Mouse (Mus musculus): ENCODE measurements at regions not wholly inside any gene's neighbourhood (a gene's known extent, or its start where the extent isn't known, plus 50 kb on each side); places are given as distances from the start of the nearest gene placed in this dataset.

- no peak for DNase-seq (ENCODE audit: low spot score)
Observed at GRCm38 (mm10) chr12:52400099-52400498, 103.7 kb upstream of the Arhgap5 start.

- DNase-seq (ENCODE audit: low spot score), result no peak
Observed at GRCm38 (mm10) chr12:52402711-52403110, 101.1 kb upstream of the Arhgap5 start.

GRCm38 (mm10) chr12:52406386-52406785 is 97.4 kb upstream of the Arhgap5 start:
- DNase-seq (ENCODE audit: low spot score), result no peak

- DNase-seq (ENCODE audit: low spot score), result no peak
Observed at GRCm38 (mm10) chr12:52408307-52408895, 95.4 kb upstream of the Arhgap5 start.

- no peak for DNase-seq (ENCODE audit: low spot score)
Observed at GRCm38 (mm10) chr12:52409221-52409620, 94.6 kb upstream of the Arhgap5 start.

GRCm38 (mm10) chr12:52412172-52412571 is 91.6 kb upstream of the Arhgap5 start:
- DNase-seq (ENCODE audit: low spot score), result no peak

- DNase-seq (ENCODE audit: low spot score), result no peak
Observed at GRCm38 (mm10) chr12:52413046-52413473, 90.7 kb upstream of the Arhgap5 start.

GRCm38 (mm10) chr12:52422729-52423128 is 81.0 kb upstream of the Arhgap5 start:
- no peak for DNase-seq (ENCODE audit: low spot score)

- DNase-seq (ENCODE audit: low spot score), result no peak
Observed at GRCm38 (mm10) chr12:52424336-52425034, 79.3 kb upstream of the Arhgap5 start.

- DNase-seq (ENCODE audit: low spot score), result no peak
Observed at GRCm38 (mm10) chr12:52429935-52430334, 73.8 kb upstream of the Arhgap5 start.

GRCm38 (mm10) chr12:52431933-52432332 is 71.8 kb upstream of the Arhgap5 start:
- no peak for DNase-seq (ENCODE audit: low spot score)

GRCm38 (mm10) chr12:52434021-52434420 is 69.8 kb upstream of the Arhgap5 start:
- peak; percentile 60 for DNase-seq (ENCODE audit: low spot score)

- no peak for DNase-seq (ENCODE audit: low spot score)
Observed at GRCm38 (mm10) chr12:52435321-52435720, 68.5 kb upstream of the Arhgap5 start.

GRCm38 (mm10) chr12:52435795-52436211 is 68.0 kb upstream of the Arhgap5 start:
- DNase-seq (ENCODE audit: low spot score), result no peak

- DNase-seq (ENCODE audit: low spot score), result no peak
Observed at GRCm38 (mm10) chr12:52436941-52437340, 66.8 kb upstream of the Arhgap5 start.

- DNase-seq (ENCODE audit: low spot score), result peak; percentile 85
Observed at GRCm38 (mm10) chr12:52439241-52439640, 64.5 kb upstream of the Arhgap5 start.

GRCm38 (mm10) chr12:52440868-52441365 is 62.9 kb upstream of the Arhgap5 start:
- DNase-seq (ENCODE audit: low spot score), result no peak

GRCm38 (mm10) chr12:52442337-52442736 is 61.4 kb upstream of the Arhgap5 start:
- no peak for DNase-seq (ENCODE audit: low spot score)

- no peak for DNase-seq (ENCODE audit: low spot score)
Observed at GRCm38 (mm10) chr12:52445731-52446130, 58.0 kb upstream of the Arhgap5 start.

- no peak for DNase-seq (ENCODE audit: low spot score)
Observed at GRCm38 (mm10) chr12:52446501-52446900, 57.3 kb upstream of the Arhgap5 start.

GRCm38 (mm10) chr12:52447482-52447881 is 56.3 kb upstream of the Arhgap5 start:
- no peak for DNase-seq (ENCODE audit: low spot score)

- peak; percentile 33 for DNase-seq (ENCODE audit: low spot score)
Observed at GRCm38 (mm10) chr12:52448218-52448617, 55.6 kb upstream of the Arhgap5 start.

- no peak for DNase-seq (ENCODE audit: low spot score)
Observed at GRCm38 (mm10) chr12:52453890-52454289, 49.9 kb upstream of the Arhgap5 start.
